ENCODE assay signal across 8 mouse cellular contexts in the genomic region with DNA sequence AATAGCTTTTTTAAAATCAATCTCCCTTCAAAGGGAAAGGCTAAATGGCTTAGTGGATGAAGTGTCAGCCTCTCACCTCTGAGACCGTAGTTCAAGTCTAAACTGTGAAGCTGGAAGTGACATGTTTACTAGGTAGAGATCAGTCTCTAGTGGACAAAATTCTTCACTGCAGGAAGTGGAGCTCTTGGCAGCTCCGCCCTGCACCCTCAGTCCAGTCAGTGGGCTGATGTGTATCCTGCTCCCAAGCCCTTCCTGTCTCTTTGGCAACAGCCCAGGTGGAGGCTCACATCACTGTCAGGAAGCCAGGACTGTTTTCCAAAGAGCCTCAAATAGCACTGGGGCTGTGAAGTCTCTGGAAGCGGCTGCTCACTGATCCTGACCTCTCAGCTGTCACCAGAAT.
A peak's percentile ranks its signal among the peaks of the same experiment; 100 is the strongest.
DNase-seq lines count a peak whose midpoint lies in the region; ATAC-seq and TF ChIP-seq lines count a peak whose summit lies in the region.

No protein-coding gene starts in this region.

- H3K4me3 ChIP-seq in heart, postnatal 0 days (ENCODE audit: low read depth, low read length), result no peak overlapping the region
- no peak overlapping the region for H3K4me3 ChIP-seq in midbrain, embryonic 12.5 days

- no peak overlapping the region for H3K27ac ChIP-seq in heart, postnatal 0 days (ENCODE audit: low read depth)
- H3K27ac ChIP-seq in midbrain, embryonic 12.5 days (replicated peaks), result no peak overlapping the region

- TF ChIP-seq EP300 in heart, postnatal 0 days (IDR thresholded peaks at IDR 0.05; ENCODE audit: low read depth), result no peak

- H3K36me3 ChIP-seq in heart, postnatal 0 days (replicated peaks; ENCODE audit: control insufficient read depth, insufficient read depth, low read length), result no peaks in the 10 kb centered on the region
- H3K36me3 ChIP-seq in midbrain, embryonic 12.5 days, result no peaks in the 10 kb centered on the region

- no peaks in the 10 kb centered on the region for H3K4me1 ChIP-seq in heart, postnatal 0 days (ENCODE audit: control insufficient read depth, insufficient read depth)
- H3K4me1 ChIP-seq in midbrain, embryonic 12.5 days, result no peaks in the 10 kb centered on the region

- DNase-seq in cerebellum, adult 11-12 months, result no peak
- DNase-seq in Patski (ENCODE audit: low read depth, low spot score), result no peak
- peak; percentile 30 for DNase-seq in fibroblast of lung, adult 2 months (ENCODE audit: low read depth)
- peak; percentile 80 for DNase-seq in heart, postnatal 0 days (ENCODE audit: low spot score)
- DNase-seq in kidney, postnatal 10 days, result peak; percentile 86
- no peak for DNase-seq in T-cell, adult 2 months (ENCODE audit: low spot score)

- H3K9ac ChIP-seq in heart, postnatal 0 days (replicated peaks; ENCODE audit: low read depth, low read length), result no peak overlapping the region
- no peak overlapping the region for H3K9ac ChIP-seq in midbrain, embryonic 12.5 days (replicated peaks)

- peak; percentile 82 for TF ChIP-seq CTCF in Patski (IDR thresholded peaks at IDR 0.05)
- peak; percentile 52 for TF ChIP-seq CTCF in heart, postnatal 0 days (IDR thresholded peaks at IDR 0.05; ENCODE audit: low read depth)

- POLR2A ChIA-PET in Patski (lab: Charles Lee), result interaction anchor here (0.6 kb wide), 1 partner anchor 28 kb away, joined by 6 read pairs; no protein-coding TSS in a partner anchor

- H3K4me2 ChIP-seq in heart, postnatal 0 days (ENCODE audit: low read depth, low read length), result no peak overlapping the region
- H3K4me2 ChIP-seq in midbrain, embryonic 12.5 days (replicated peaks), result no peak overlapping the region

- H3K9me3 ChIP-seq in heart, postnatal 0 days (replicated peaks; ENCODE audit: control insufficient read depth, low read length), result no peaks in the 10 kb centered on the region
- H3K9me3 ChIP-seq in midbrain, embryonic 12.5 days, result no peaks in the 10 kb centered on the region

- ATAC-seq in cerebellum, adult (ENCODE audit: insufficient number of reproducible peaks, low FRiP score, low TSS enrichment), result peak; percentile 58; the same call in 1 of the 2 replicates
- peak; percentile 76 for ATAC-seq in Patski
- ATAC-seq in heart, postnatal 0 days (ENCODE audit: insufficient read depth, low read depth), result peak; percentile 88
- ATAC-seq in midbrain, embryonic 12.5 days (ENCODE audit: low FRiP score, low read depth), result peak; percentile 49; the same call in 1 of the 2 replicates

- WGBS in heart, postnatal 0 days, result 7% methylated on average over 3 of the region's 3 CpGs
- 43% methylated on average over 3 of the region's 3 CpGs for WGBS in midbrain, embryonic 12.5 days

- CTCF ChIA-PET in Patski (lab: Charles Lee), result interaction anchor here (1.0 to 1.6 kb wide), 9 partner anchors 10 to 560 kb away, joined by 3 to 5 read pairs (median 3); no protein-coding TSS in a partner anchor

- H3K27me3 ChIP-seq in Patski, result peaks cover 8% of the 10 kb centered on the region
- H3K27me3 ChIP-seq in heart, postnatal 0 days (ENCODE audit: control insufficient read depth, insufficient read depth, low read length), result no peaks in the 10 kb centered on the region
- H3K27me3 ChIP-seq in midbrain, embryonic 12.5 days, result no peaks in the 10 kb centered on the region

- in situ Hi-C loops in Patski (cut with MboI; ENCODE audit: low pct_unique_long_range_greater_than_20kb), result loop anchor here (25.0 kb wide), 1 partner anchor 523 kb away; no protein-coding TSS in a partner anchor

Comparison
In these comparisons a context has a peak if more than half of its experiments do, and no peak if none do; other contexts are left out.
1. DNase-seq: peak in fibroblast of lung, adult 2 months (single experiment), heart, postnatal 0 days (single experiment) and kidney, postnatal 10 days (single experiment); none in cerebellum, adult 11-12 months (single experiment), Patski (single experiment) and T-cell, adult 2 months (single experiment).
2. Peak in every context shown above with its lines, with median percentiles within 50 percentile points of each other: ATAC-seq.